Mouse (Mus musculus): ENCODE results near the gene Lztr1. TPM values are rescaled to one million over a fixed set of nuclear protein-coding genes. Genes with fewer than 3 reads are reported as not detected.
"Not testable (repeated sequence)": the region's sequence is repeated elsewhere in the genome, so short reads cannot be mapped to it uniquely, and the experiment has no call there.

Gene Lztr1
- polyA plus RNA-seq, 1 experiment, result 242 TPM

- no peaks in the 10 kb centered on the region for H3K27me3 ChIP-seq (ENCODE audit: control insufficient read depth, insufficient read depth, low read length)
- 68% methylated on average over 2 of the region's 2 CpGs for WGBS
- no peak for DNase-seq
- TF ChIP-seq POLR2A (IDR thresholded peaks at IDR 0.05; ENCODE audit: borderline replicate concordance, insufficient read depth, low read length) (no peak), CTCF (IDR thresholded peaks at IDR 0.05; ENCODE audit: borderline replicate concordance, insufficient read depth, low read depth, low read length) (no peak)
- H3K27ac ChIP-seq (ENCODE audit: insufficient read depth, low read length), result no peak overlapping the region
- H3K4me1 ChIP-seq (ENCODE audit: control insufficient read depth, insufficient read depth, low read length), result no peaks in the 10 kb centered on the region
- no peak overlapping the region for H3K4me3 ChIP-seq (replicated peaks; ENCODE audit: insufficient read depth, low read depth, low read length)
These were observed 34.1 kb downstream of the Lztr1 start for GRCm38 (mm10) chr16:17542632-17543031.

GRCm38 (mm10) chr16:17552837-17553236, 44.3 kb downstream of the Lztr1 start:
- DNase-seq, result no peak
- Histone ChIP-seq H3K4me1 (ENCODE audit: control insufficient read depth, insufficient read depth, low read length) (no peaks in the 10 kb centered on the region), H3K4me3 (replicated peaks; ENCODE audit: insufficient read depth, low read depth, low read length) (no peak overlapping the region), H3K27me3 (ENCODE audit: control insufficient read depth, insufficient read depth, low read length) (no peaks in the 10 kb centered on the region), H3K27ac (ENCODE audit: insufficient read depth, low read length) (no peak overlapping the region)
- TF ChIP-seq CTCF (IDR thresholded peaks at IDR 0.05; ENCODE audit: borderline replicate concordance, insufficient read depth, low read depth, low read length) (no peak), POLR2A (IDR thresholded peaks at IDR 0.05; ENCODE audit: borderline replicate concordance, insufficient read depth, low read length) (no peak)
- 89% methylated on average over 7 of the region's 7 CpGs for WGBS

- 4% methylated on average over 18 of the region's 18 CpGs for WGBS
- no peak overlapping the region for H3K27ac ChIP-seq (ENCODE audit: insufficient read depth, low read length)
- no peak for TF ChIP-seq CTCF (IDR thresholded peaks at IDR 0.05; ENCODE audit: borderline replicate concordance, insufficient read depth, low read depth, low read length)
- TF ChIP-seq POLR2A (IDR thresholded peaks at IDR 0.05; ENCODE audit: borderline replicate concordance, insufficient read depth, low read length), result no peak
- no peak overlapping the region for H3K4me3 ChIP-seq (replicated peaks; ENCODE audit: insufficient read depth, low read depth, low read length)
- DNase-seq, result no peak
- no peaks in the 10 kb centered on the region for H3K27me3 ChIP-seq (ENCODE audit: control insufficient read depth, insufficient read depth, low read length)
- H3K4me1 ChIP-seq (ENCODE audit: control insufficient read depth, insufficient read depth, low read length), result no peaks in the 10 kb centered on the region
These were observed 45.6 kb downstream of the Lztr1 start for GRCm38 (mm10) chr16:17553910-17554685.

- not testable (repeated sequence) for H3K27me3 ChIP-seq (ENCODE audit: control insufficient read depth, insufficient read depth, low read length); H3K4me1 ChIP-seq (ENCODE audit: control insufficient read depth, insufficient read depth, low read length); H3K4me3 ChIP-seq (replicated peaks; ENCODE audit: insufficient read depth, low read depth, low read length); H3K27ac ChIP-seq (ENCODE audit: insufficient read depth, low read length); DNase-seq
- WGBS, result 44% methylated on average over 4 of the region's 4 CpGs
These were observed 46.2 kb downstream of the Lztr1 start for GRCm38 (mm10) chr16:17554702-17555101.

- Histone ChIP-seq H3K27ac (ENCODE audit: insufficient read depth, low read length) (no peak overlapping the region), H3K4me1 (ENCODE audit: control insufficient read depth, insufficient read depth, low read length) (no peaks in the 10 kb centered on the region), H3K27me3 (ENCODE audit: control insufficient read depth, insufficient read depth, low read length) (no peaks in the 10 kb centered on the region), H3K4me3 (replicated peaks; ENCODE audit: insufficient read depth, low read depth, low read length) (no peak overlapping the region)
- TF ChIP-seq CTCF (IDR thresholded peaks at IDR 0.05; ENCODE audit: borderline replicate concordance, insufficient read depth, low read depth, low read length), result no peak
- no peak for TF ChIP-seq POLR2A (IDR thresholded peaks at IDR 0.05; ENCODE audit: borderline replicate concordance, insufficient read depth, low read length)
- 76% methylated on average over 4 of the region's 4 CpGs for WGBS
- no peak for DNase-seq
These were observed 47.7 kb downstream of the Lztr1 start for GRCm38 (mm10) chr16:17556180-17556579.

GRCm38 (mm10) chr16:17556907-17557306, 48.4 kb downstream of the Lztr1 start:
- TF ChIP-seq POLR2A (IDR thresholded peaks at IDR 0.05; ENCODE audit: borderline replicate concordance, insufficient read depth, low read length) (no peak), CTCF (IDR thresholded peaks at IDR 0.05; ENCODE audit: borderline replicate concordance, insufficient read depth, low read depth, low read length) (no peak)
- Histone ChIP-seq H3K4me1 (ENCODE audit: control insufficient read depth, insufficient read depth, low read length) (no peaks in the 10 kb centered on the region; the same call in 1 of the 2 replicates), H3K27me3 (ENCODE audit: control insufficient read depth, insufficient read depth, low read length) (no peaks in the 10 kb centered on the region), H3K27ac (ENCODE audit: insufficient read depth, low read length) (no peak overlapping the region), H3K4me3 (replicated peaks; ENCODE audit: insufficient read depth, low read depth, low read length) (no peak overlapping the region)
- no peak for DNase-seq
- 52% methylated on average over 4 of the region's 4 CpGs for WGBS

- TF ChIP-seq POLR2A (IDR thresholded peaks at IDR 0.05; ENCODE audit: borderline replicate concordance, insufficient read depth, low read length) (no peak), CTCF (IDR thresholded peaks at IDR 0.05; ENCODE audit: borderline replicate concordance, insufficient read depth, low read depth, low read length) (peak; percentile 99)
- Histone ChIP-seq H3K4me3 (replicated peaks; ENCODE audit: insufficient read depth, low read depth, low read length) (no peak overlapping the region), H3K27me3 (ENCODE audit: control insufficient read depth, insufficient read depth, low read length) (no peaks in the 10 kb centered on the region), H3K27ac (ENCODE audit: insufficient read depth, low read length) (no peak overlapping the region), H3K4me1 (ENCODE audit: control insufficient read depth, insufficient read depth, low read length) (no peaks in the 10 kb centered on the region; the same call in 1 of the 2 replicates)
- 9% methylated on average over 5 of the region's 5 CpGs for WGBS
- peak; percentile 71 to 80 for DNase-seq
These were observed 49.5 kb downstream of the Lztr1 start for GRCm38 (mm10) chr16:17557947-17558480.

GRCm38 (mm10) chr16:17558811-17559210, 50.3 kb downstream of the Lztr1 start:
- Histone ChIP-seq H3K27me3 (ENCODE audit: control insufficient read depth, insufficient read depth, low read length) (no peaks in the 10 kb centered on the region), H3K27ac (ENCODE audit: insufficient read depth, low read length) (no peak overlapping the region), H3K4me1 (ENCODE audit: control insufficient read depth, insufficient read depth, low read length) (no peaks in the 10 kb centered on the region; the same call in 1 of the 2 replicates), H3K4me3 (replicated peaks; ENCODE audit: insufficient read depth, low read depth, low read length) (no peak overlapping the region)
- DNase-seq, result no peak
- 9% methylated on average over 5 of the region's 5 CpGs for WGBS
- TF ChIP-seq POLR2A (IDR thresholded peaks at IDR 0.05; ENCODE audit: borderline replicate concordance, insufficient read depth, low read length) (no peak), CTCF (IDR thresholded peaks at IDR 0.05; ENCODE audit: borderline replicate concordance, insufficient read depth, low read depth, low read length) (no peak)

Measured in cerebellum, adult 2 months (tissue).